Mouse (Mus musculus): ENCODE results near the gene Ppme1. TPM values are rescaled to one million over a fixed set of nuclear protein-coding genes. Genes with fewer than 3 reads are reported as not detected.

The Ppme1 gene
- 184 and 224 TPM in 2 replicates for polyA plus RNA-seq (2012; rRNA removed)

GRCm38 (mm10) chr7:100371495-100372451 is at the start of gene Ppme1, which contains the start of gene C2cd3:
Ppme1 (minus strand) TSS chr7:100372307.
C2cd3 (plus strand) TSS chr7:100372233.
- DNase-seq (ENCODE audit: low read depth), result peak; percentile 100
- TF ChIP-seq CTCF (IDR thresholded peaks at IDR 0.05; ENCODE audit: borderline replicate concordance, extremely low read depth, insufficient read depth, insufficient read length), result peak; percentile 57
- peak; percentile 89; the same call in 1 of the 2 replicates for TF ChIP-seq POLR2A (IDR thresholded peaks at IDR 0.05; ENCODE audit: borderline replicate concordance, extremely low read depth, insufficient read depth, insufficient read length, poor library complexity, severe bottlenecking)

GRCm38 (mm10) chr7:100408684-100409083 is 36.6 kb upstream of the Ppme1 start:
- no peak for DNase-seq (ENCODE audit: low read depth)
- TF ChIP-seq POLR2A (IDR thresholded peaks at IDR 0.05; ENCODE audit: borderline replicate concordance, extremely low read depth, insufficient read depth, insufficient read length, poor library complexity, severe bottlenecking) (no peak), CTCF (IDR thresholded peaks at IDR 0.05; ENCODE audit: borderline replicate concordance, extremely low read depth, insufficient read depth, insufficient read length) (no peak)

- DNase-seq (ENCODE audit: low read depth), result no peak
- no peak for TF ChIP-seq CTCF (IDR thresholded peaks at IDR 0.05; ENCODE audit: borderline replicate concordance, extremely low read depth, insufficient read depth, insufficient read length)
- TF ChIP-seq POLR2A (IDR thresholded peaks at IDR 0.05; ENCODE audit: borderline replicate concordance, extremely low read depth, insufficient read depth, insufficient read length, poor library complexity, severe bottlenecking), result no peak
Measured at GRCm38 (mm10) chr7:100407677-100408076, 35.6 kb upstream of the Ppme1 start.

- TF ChIP-seq POLR2A (IDR thresholded peaks at IDR 0.05; ENCODE audit: borderline replicate concordance, extremely low read depth, insufficient read depth, insufficient read length, poor library complexity, severe bottlenecking), result no peak
- no peak for TF ChIP-seq CTCF (IDR thresholded peaks at IDR 0.05; ENCODE audit: borderline replicate concordance, extremely low read depth, insufficient read depth, insufficient read length)
- peak; percentile 89 for DNase-seq (ENCODE audit: low read depth)
Measured at GRCm38 (mm10) chr7:100402715-100403114, 30.6 kb upstream of the Ppme1 start.

- no peak for TF ChIP-seq CTCF (IDR thresholded peaks at IDR 0.05; ENCODE audit: borderline replicate concordance, extremely low read depth, insufficient read depth, insufficient read length)
- TF ChIP-seq POLR2A (IDR thresholded peaks at IDR 0.05; ENCODE audit: borderline replicate concordance, extremely low read depth, insufficient read depth, insufficient read length, poor library complexity, severe bottlenecking), result no peak
- DNase-seq (ENCODE audit: low read depth), result no peak
Measured at GRCm38 (mm10) chr7:100400899-100401539, 28.9 kb upstream of the Ppme1 start.

GRCm38 (mm10) chr7:100399231-100399913 is 27.3 kb upstream of the Ppme1 start:
- DNase-seq (ENCODE audit: low read depth), result peak; percentile 73
- no peak for TF ChIP-seq CTCF (IDR thresholded peaks at IDR 0.05; ENCODE audit: borderline replicate concordance, extremely low read depth, insufficient read depth, insufficient read length)
- no peak for TF ChIP-seq POLR2A (IDR thresholded peaks at IDR 0.05; ENCODE audit: borderline replicate concordance, extremely low read depth, insufficient read depth, insufficient read length, poor library complexity, severe bottlenecking)

- peak; percentile 14 for DNase-seq (ENCODE audit: low read depth)
- TF ChIP-seq CTCF (IDR thresholded peaks at IDR 0.05; ENCODE audit: borderline replicate concordance, extremely low read depth, insufficient read depth, insufficient read length), result peak; percentile 26; the same call in 1 of the 2 replicates
- TF ChIP-seq POLR2A (IDR thresholded peaks at IDR 0.05; ENCODE audit: borderline replicate concordance, extremely low read depth, insufficient read depth, insufficient read length, poor library complexity, severe bottlenecking), result no peak
Measured at GRCm38 (mm10) chr7:100392265-100392664, 20.2 kb upstream of the Ppme1 start.

GRCm38 (mm10) chr7:100390166-100390565 is 18.1 kb upstream of the Ppme1 start:
- no peak for TF ChIP-seq CTCF (IDR thresholded peaks at IDR 0.05; ENCODE audit: borderline replicate concordance, extremely low read depth, insufficient read depth, insufficient read length)
- no peak for TF ChIP-seq POLR2A (IDR thresholded peaks at IDR 0.05; ENCODE audit: borderline replicate concordance, extremely low read depth, insufficient read depth, insufficient read length, poor library complexity, severe bottlenecking)
- no peak for DNase-seq (ENCODE audit: low read depth)

GRCm38 (mm10) chr7:100388174-100388573 is 16.1 kb upstream of the Ppme1 start:
- no peak for DNase-seq (ENCODE audit: low read depth)
- no peak for TF ChIP-seq POLR2A (IDR thresholded peaks at IDR 0.05; ENCODE audit: borderline replicate concordance, extremely low read depth, insufficient read depth, insufficient read length, poor library complexity, severe bottlenecking)
- no peak for TF ChIP-seq CTCF (IDR thresholded peaks at IDR 0.05; ENCODE audit: borderline replicate concordance, extremely low read depth, insufficient read depth, insufficient read length)

GRCm38 (mm10) chr7:100383207-100383606 is 11.1 kb upstream of the Ppme1 start:
- DNase-seq (ENCODE audit: low read depth), result no peak

GRCm38 (mm10) chr7:100381161-100381560 is 9.1 kb upstream of the Ppme1 start:
- DNase-seq (ENCODE audit: low read depth), result peak; percentile 3
- no peak for TF ChIP-seq CTCF (IDR thresholded peaks at IDR 0.05; ENCODE audit: borderline replicate concordance, extremely low read depth, insufficient read depth, insufficient read length)
- TF ChIP-seq POLR2A (IDR thresholded peaks at IDR 0.05; ENCODE audit: borderline replicate concordance, extremely low read depth, insufficient read depth, insufficient read length, poor library complexity, severe bottlenecking), result no peak

More at GRCm38 (mm10) chr7:100383207-100383606, 11.1 kb upstream of the Ppme1 start:
- TF ChIP-seq CTCF (IDR thresholded peaks at IDR 0.05; ENCODE audit: borderline replicate concordance, extremely low read depth, insufficient read depth, insufficient read length) (no peak), POLR2A (IDR thresholded peaks at IDR 0.05; ENCODE audit: borderline replicate concordance, extremely low read depth, insufficient read depth, insufficient read length, poor library complexity, severe bottlenecking) (no peak)
